Mouse (Mus musculus) kidney, adult 18-20 months (tissue): ENCODE results near the gene Mindy3.
A peak's percentile ranks its signal among the peaks of the same experiment; 100 is the strongest.
"Not testable (repeated sequence)": the region's sequence is repeated elsewhere in the genome, so short reads cannot be mapped to it uniquely, and the experiment has no call there.

Experiments used
- DNase-seq: peaks from one replicate; pipeline ENCODE4 v3.0.0; 2021

The Mindy3 gene

DNA sequence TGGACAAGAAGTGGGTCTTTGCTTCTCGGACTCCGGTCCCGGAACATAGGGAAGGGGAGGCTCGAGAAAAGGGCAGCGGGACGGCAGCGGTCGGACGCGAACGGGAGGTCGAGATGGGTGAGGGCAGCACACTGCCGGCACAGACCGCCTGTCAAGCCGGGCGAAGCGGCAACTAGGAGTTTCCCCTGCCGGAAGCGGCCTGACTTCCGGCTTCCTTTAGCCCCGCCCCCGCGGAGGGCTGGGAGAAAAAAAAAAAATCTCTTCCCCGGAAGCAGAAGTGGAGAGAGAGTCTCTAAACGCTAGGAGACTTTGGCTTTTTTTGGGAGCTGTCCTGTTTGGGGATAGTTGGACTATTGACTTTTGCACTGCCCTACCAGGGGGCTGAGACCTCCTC is at the start of gene Mindy3:
Gene Mindy3, minus strand, starts transcription at position 209 of the 394 bp plus-strand sequence.
- DNase-seq = peak; percentile 94

GRCm38 (mm10) chr2:12459732-12460131 is 40.5 kb upstream of the Mindy3 start:
- DNase-seq = no peak

DNA sequence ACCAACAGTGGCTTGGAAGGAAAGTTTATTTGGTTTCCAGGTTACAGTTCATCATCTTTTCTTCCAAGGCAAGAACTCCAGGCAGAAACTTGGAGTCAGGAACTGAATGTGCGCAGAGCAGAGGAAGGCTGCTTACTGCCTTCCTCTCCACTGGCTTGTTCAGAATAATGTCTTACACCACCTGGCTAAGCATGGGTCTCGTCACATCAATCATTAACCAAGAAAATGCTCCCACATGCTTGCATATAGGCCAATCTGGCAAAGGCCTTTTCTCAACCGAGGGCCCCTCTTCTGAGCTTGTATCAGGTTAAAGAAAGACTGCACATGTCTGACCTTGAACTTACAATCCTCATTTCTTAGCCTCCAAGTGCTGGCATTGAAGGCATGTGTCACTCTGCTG is 30.8 kb upstream of the Mindy3 start:
- no peak for DNase-seq

- no peak for DNase-seq
Observed at GRCm38 (mm10) chr2:12440120-12440519, 20.9 kb upstream of the Mindy3 start.

- DNase-seq = no peak
Observed at GRCm38 (mm10) chr2:12439543-12439942, 20.3 kb upstream of the Mindy3 start.

DNA sequence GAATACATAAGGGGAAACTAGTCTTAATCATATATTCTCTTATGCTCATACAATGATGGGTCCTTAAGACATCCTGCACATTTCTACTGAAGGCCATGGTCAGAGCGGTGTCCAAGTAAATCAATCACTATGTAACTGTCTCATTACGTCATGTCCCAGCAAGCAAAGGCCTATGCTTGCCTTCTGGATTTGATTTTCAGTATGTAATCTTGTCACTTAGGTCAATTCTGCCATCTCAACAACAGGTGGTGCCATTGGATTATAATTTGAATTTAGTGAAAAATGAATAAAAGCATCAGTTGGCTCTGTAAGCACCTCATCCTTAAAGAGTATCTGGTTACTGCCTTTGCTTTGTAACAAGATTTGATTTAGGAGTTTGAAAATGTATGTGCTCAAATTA is 18.9 kb upstream of the Mindy3 start:
- DNase-seq = no peak

DNA sequence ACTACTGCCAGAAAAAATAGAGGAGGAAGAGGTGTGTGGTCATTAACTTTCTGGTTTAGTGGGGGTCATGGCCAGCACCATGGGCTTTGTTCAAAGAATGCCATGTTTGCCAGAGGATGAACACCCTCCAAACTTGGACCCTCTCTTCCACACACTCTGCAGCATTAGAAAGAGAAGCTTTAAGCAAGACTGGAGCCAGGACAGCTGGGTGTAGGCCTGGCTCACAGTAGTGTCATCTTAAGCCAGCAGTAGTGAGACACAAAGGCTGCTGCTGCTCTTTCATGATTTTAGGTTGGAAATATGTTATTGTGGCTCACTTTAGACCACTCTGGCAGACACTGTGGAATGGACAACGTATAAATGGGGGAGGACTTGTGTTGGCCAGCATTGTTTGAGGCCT is 12.8 kb upstream of the Mindy3 start:
- no peak for DNase-seq

DNA sequence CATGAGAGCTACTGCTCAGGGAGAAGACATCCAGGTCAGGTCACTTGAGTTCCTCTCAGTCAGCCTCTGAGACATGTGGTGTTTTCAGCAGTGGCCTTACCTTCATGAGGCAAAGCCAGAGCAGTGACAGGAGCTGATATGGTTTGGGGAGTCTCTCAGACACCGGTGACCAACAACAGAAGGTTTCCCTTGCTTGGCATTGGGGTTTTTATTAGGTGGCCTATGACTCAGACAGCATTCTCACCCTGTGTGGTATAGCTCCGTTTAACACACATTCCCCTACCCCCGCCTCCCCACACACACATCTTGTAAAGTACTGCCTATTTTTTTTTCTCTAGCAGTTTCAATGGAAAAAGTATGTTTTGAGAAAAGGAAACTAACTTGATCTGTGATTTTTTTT is 5.1 kb upstream of the Mindy3 start:
- DNase-seq = no peak

DNA sequence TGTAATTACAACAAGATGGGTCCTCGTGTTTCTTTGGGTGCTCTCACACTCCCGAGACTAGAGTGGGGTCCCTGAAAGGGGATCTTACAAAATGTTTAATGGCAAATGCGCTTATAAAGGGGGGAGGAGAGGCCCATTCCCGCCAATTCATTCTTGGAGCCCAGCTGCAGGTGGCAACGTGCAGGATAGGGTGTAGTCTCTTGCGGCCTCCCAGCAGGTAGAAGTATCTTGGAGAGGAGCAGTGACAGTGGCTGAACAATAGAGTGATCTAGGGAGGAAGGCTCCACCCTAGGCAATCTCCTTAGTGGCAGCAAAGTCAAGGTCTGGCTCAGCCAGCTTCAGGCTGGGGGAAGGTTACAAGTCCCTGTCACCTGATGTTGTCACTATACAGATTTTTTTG is 4.2 kb upstream of the Mindy3 start:
- DNase-seq = not testable (repeated sequence)

DNA sequence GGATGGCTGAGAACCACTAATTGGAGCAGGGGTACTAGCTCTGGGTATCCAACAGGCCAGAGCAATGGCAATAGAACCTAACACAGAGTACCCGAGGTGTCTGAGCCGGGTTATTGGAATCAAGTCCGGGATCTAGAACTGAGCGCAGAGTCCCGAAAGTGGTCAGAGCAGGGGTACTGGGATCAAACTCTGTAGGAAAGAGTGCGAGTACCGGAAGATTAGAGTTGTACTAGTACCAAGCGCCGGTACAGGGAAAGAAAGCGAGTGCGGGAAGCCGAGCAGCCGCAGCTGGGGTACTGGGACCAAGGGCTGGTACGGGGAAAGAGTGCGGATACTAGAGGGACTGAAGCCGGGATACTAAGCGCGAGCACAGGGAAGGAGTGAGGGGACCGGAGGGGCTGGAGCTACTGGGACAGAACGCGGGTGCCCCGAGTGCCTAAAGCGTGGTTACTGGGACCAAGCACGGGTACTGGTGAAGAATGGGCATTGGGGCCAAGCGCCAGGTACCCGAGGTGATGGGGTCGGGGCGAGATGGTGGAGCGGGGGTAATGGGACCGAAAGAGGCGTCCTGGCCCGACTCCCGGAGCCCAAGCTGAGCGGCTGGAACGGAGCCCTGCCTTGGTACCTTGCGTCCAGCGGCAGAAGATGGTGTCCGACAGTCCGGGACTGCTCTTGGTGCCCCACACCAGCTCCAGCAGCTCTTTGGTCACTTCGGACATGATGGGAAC is 572 bp downstream of the Mindy3 start:
- peak; percentile 49 for DNase-seq

DNA sequence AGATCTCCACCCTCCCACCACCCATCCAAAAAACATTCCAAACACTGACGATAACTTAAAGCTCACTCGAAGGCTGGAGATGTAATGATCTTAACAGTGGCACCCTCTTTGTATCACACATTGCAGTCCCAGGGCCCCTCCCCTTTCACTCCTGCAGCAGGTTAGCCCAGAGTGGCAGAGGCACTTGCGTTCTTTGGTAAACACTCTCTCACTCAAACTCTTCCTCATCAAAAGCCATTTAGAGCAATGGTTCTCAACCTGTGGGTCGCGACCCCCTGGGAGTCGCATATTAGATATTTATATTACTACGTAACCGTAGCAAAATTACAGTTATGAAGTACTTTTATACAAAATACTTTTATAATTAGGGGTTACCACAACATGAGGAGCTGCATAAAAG is 1.1 kb downstream of the Mindy3 start:
- DNase-seq = peak; percentile 10

- DNase-seq = no peak
Observed at GRCm38 (mm10) chr2:12412309-12412708, 7.0 kb downstream of the Mindy3 start.

GRCm38 (mm10) chr2:12411129-12411528 is 8.1 kb downstream of the Mindy3 start:
- no peak for DNase-seq

- no peak for DNase-seq
Observed at GRCm38 (mm10) chr2:12406737-12407136, 12.5 kb downstream of the Mindy3 start.

GRCm38 (mm10) chr2:12402469-12402868 is 16.8 kb downstream of the Mindy3 start:
- no peak for DNase-seq

DNA sequence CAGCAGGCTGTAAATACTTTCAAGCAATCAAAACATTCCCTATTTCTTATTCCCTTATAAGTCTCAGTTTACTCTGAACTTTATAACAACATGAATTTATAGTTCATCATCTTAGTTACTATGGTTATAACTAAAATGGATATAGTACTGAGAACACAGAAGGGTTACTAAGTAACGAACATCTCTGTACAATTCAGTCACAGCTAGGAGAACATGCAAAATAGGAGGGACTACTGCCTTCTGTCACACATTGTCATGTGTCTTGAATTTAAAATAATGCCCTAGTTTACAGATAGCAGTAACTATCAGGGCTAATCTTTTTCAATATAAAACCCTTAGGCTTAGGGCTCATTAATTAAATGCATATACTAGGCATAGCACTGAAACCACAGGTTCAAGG is 18.1 kb downstream of the Mindy3 start:
- DNase-seq = no peak

DNA sequence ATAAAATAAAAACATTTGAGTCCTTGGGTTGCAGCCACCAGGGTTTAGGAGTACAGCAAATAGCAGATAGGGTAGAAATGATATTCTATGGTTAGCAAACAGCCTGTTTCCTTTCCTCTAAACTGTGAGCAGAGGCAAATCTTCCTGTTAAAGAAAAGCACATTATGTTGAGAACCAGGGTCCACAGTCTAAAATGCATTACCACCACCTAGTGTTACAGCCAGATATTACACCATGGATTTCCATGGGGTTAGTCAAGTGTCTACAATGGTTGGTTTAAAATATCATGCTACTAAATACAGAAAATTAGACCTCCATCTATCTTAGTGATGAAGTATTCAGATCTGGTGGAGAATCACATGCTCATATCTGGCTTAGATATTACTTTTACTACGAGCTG is 30.2 kb downstream of the Mindy3 start:
- no peak for DNase-seq

DNA sequence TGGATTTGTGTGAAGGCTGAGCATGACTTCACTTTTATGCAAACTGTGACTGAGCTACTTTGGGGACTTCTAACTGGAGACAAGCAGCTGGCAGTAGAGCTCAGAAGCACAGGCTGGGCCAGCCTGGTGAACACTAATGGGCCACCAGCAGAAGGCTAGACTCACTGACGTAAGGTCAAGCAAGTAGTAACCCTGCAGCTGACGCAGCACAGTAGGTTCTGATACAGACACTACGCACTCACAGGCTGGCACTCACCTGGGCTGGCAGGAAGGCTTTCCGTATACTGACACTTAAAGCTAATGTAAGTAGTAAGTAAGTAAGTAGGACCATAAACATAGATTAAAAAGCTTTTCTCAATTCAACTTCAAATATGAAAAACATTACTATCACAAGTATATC is 30.7 kb downstream of the Mindy3 start:
- DNase-seq = no peak

DNA sequence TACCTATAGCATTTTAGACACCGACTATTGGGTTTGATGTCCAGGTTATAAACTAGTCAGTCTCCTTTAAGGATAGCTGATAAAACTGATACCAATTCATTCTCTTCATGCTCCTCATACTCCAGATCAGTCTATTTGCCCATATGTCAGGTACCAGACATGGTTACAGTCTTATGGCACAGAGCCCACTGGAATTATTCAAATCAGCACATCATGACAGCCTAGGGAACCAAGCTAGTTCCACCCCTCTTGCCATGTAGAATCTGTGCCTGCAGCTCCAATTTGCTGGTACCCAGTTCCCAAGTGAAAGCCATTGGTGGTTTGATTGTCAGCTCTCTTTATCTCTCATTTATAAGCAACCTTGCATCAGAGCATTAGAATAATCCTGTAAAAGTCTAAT is 34.9 kb downstream of the Mindy3 start:
- no peak for DNase-seq

- DNase-seq = no peak
Observed at GRCm38 (mm10) chr2:12382650-12383049, 36.6 kb downstream of the Mindy3 start.

DNA sequence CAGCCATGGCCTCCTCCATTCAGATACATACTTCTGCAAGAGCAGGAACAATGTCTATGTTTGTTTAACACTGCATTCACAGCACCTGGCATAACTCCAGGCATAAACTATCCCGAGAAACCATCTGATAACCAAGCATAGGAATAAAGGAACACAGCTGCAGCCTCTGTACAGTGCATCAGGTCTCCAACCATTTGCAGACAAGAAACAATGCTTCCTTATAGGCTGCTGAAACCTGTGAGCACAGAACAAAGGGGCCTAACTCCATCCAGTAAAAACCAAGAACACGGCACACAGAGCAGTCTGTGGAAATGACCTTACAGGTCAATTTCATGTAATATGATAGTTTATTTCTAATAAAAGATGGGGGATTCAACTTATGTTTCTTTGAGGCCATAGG is 39.0 kb downstream of the Mindy3 start:
- DNase-seq = no peak

- DNase-seq = no peak
Observed at GRCm38 (mm10) chr2:12378591-12378990, 40.7 kb downstream of the Mindy3 start.

DNA sequence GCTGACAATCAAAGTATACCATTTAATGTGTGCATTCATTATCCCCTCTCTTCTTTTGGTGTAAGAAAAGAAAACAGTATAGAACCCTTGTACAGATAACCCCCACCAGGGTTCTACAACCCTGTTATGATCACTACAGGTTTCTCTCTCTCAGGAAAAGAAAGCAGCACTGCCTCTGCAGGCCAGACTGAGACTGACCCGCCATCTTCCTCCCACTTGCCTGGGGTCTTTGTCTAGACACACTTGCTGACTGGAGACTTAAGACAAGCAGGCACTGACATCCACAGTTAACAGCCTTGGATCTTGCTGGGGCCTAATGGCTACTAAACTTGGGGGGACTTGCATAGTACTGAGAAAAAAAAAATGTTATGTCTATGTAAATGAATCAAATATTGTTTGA is 42.2 kb downstream of the Mindy3 start:
- no peak for DNase-seq

GRCm38 (mm10) chr2:12372883-12373282 is 46.4 kb downstream of the Mindy3 start:
- no peak for DNase-seq

- DNase-seq = no peak
Observed at GRCm38 (mm10) chr2:12371401-12371800, 47.9 kb downstream of the Mindy3 start.
